Mouse (Mus musculus) liver, embryonic 11.5 days (tissue): ENCODE results near the gene Olfr588-ps1. TPM values are rescaled to one million over a fixed set of nuclear protein-coding genes. Genes with fewer than 3 reads are reported as not detected.
"Not testable (repeated sequence)": the region's sequence is repeated elsewhere in the genome, so short reads cannot be mapped to it uniquely, and the experiment has no call there.

Experiments used
- ATAC-seq: fragments of 200-750 bp; cut with Nextera tagmentation; replicated peaks from 2 replicates; pipeline ENCODE4 v1.8.0; 2017; ENCODE audit warnings: moderate number of reproducible peaks, mild to moderate bottlenecking, moderate TSS enrichment, moderate library complexity; ENCODE audit not compliant: low FRiP score
- DNase-seq: peaks from one replicate; pipeline ENCODE4 v3.0.0-alpha.2; 2017; ENCODE audit warnings: low spot score
- H3K27ac ChIP-seq: fragments of 300-500 bp; sonication (generic); 2 replicates; pipeline ENCODE4 v1.5.1; 2014; ENCODE audit warnings: mild to moderate bottlenecking, low read depth, low read length, control low read depth
- H3K27me3 ChIP-seq: fragments of 300-500 bp; sonication (generic); replicated peaks from 2 replicates; pipeline ENCODE4 v1.6.1; 2014; ENCODE audit warnings: low read length, mixed read lengths; ENCODE audit not compliant: control insufficient read depth, insufficient read depth
- H3K36me3 ChIP-seq: fragments of 300-500 bp; sonication (generic); 2 replicates; pipeline ENCODE4 v1.6.1; 2014; ENCODE audit warnings: mild to moderate bottlenecking, low read length, moderate library complexity, mixed read lengths; ENCODE audit not compliant: control insufficient read depth, insufficient read depth
- H3K4me1 ChIP-seq: fragments of 300-500 bp; sonication (generic); replicated peaks from 2 replicates; pipeline ENCODE4 v1.6.1; 2014; ENCODE audit warnings: low read length, mixed read lengths; ENCODE audit not compliant: control insufficient read depth, insufficient read depth
- H3K4me2 ChIP-seq: fragments of 300-500 bp; sonication (generic); 2 replicates; pipeline ENCODE4 v1.6.1; 2014; ENCODE audit warnings: mild to moderate bottlenecking, control low read depth, moderate library complexity
- H3K4me3 ChIP-seq: fragments of 300-500 bp; sonication (generic); 2 replicates; pipeline ENCODE4 v1.5.1; 2014; ENCODE audit warnings: low read depth, low read length, control low read depth
- H3K9ac ChIP-seq: fragments of 300-500 bp; sonication (generic); 2 replicates; pipeline ENCODE4 v1.6.1; 2014; ENCODE audit warnings: low read depth, low read length, control low read depth
- H3K9me3 ChIP-seq: fragments of 300-500 bp; sonication (generic); 2 replicates; pipeline ENCODE4 v1.6.1; 2016; ENCODE audit warnings: low read length, inconsistent platforms, mixed read lengths; ENCODE audit not compliant: control insufficient read depth
- WGBS: fragments of 180-500 bp; shearing (Covaris S2); extraction: QIAGEN DNeasy Blood & Tissue Kit; methylation state at CpG from one replicate; pipeline ENCODE4 v1.1.7; 2014; 5-methylcytosine and 5-hydroxymethylcytosine counted together
- polyA plus RNA-seq: library from polyadenylated mRNA; unstranded; fragments of >200 nt; fragmentation: Nextera tagmentation; extraction: Ambion mirVana; gene quantifications from 2 replicates; pipeline ENCODE4 v1.2.1, GENCODE M21; 2014

Olfr588-ps1 gene
- polyA plus RNA-seq: not detected in 2 replicates

DNA sequence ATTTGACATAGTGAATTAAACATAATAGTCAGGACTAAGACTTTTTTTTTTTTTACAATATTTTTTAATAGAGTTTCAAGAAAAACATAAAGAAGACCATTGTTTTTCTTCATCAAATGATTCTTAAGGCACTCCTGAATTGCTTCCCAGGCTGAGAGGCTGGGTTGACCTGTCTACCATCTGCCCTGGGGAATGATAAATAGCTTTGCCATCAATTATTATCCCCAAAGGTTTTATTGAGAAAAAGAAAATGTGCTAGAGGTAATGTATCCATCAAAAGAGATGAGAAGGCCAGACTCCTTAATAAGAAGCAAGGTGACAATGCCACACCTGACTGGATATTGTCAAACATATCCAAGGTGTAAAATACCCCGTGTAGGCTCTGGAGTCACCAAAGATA lies at the start of gene Olfr588-ps1:
Olfr588-ps1 (plus strand) TSS at position 301 of the 400 bp plus-strand sequence.
- Histone ChIP-seq H3K27me3 (no peaks in the 10 kb centered on the region), H3K4me2 (no peak within 1 kb of the TSS), H3K4me1 (no peaks in the 10 kb centered on the region), H3K9me3 (no peaks in the 10 kb centered on the region), H3K36me3 (no peaks in the 10 kb centered on the region), H3K9ac (no peak within 1 kb of the TSS), H3K27ac (no peak within 1 kb of the TSS), H3K4me3 (no peak within 1 kb of the TSS)
- WGBS: 79% methylated on average over 1 of the region's 1 CpGs
- ATAC-seq (no peak), DNase-seq (no peak)

DNA sequence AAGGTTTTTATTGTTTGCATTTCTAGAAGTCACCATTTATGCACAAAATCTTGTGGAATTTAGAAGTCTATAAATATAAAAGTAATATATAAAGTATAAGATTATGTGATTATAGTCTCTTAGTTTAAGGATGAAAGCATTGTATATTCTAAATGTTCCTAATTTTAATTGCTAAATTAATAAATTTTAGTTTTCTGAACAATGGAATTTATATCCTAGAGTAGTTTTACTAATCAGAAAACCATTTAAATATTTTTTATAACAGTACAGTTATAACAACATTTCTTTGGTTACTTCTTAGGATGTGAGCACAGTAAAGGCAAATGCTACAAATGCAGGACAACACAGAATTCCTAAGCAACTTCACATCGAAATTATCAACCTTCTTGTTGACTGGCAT lies 43.3 kb upstream of the Olfr588-ps1 start, which contains the start of gene Olfr585:
Olfr585 (plus strand) TSS at position 301 of the 400 bp plus-strand sequence.
- H3K27me3 ChIP-seq: no peaks in the 10 kb centered on the region
- H3K9me3 ChIP-seq: no peaks in the 10 kb centered on the region
- no peak within 1 kb of the TSS for H3K9ac ChIP-seq
- no peaks in the 10 kb centered on the region for H3K4me1 ChIP-seq
- ATAC-seq (no peak), DNase-seq (no peak)
- H3K4me3 ChIP-seq: no peak within 1 kb of the TSS
- H3K4me2 ChIP-seq: no peak within 1 kb of the TSS
- no peak within 1 kb of the TSS for H3K27ac ChIP-seq
- WGBS: 62% methylated on average over 1 of the region's 1 CpGs
- no peaks in the 10 kb centered on the region for H3K36me3 ChIP-seq

DNA sequence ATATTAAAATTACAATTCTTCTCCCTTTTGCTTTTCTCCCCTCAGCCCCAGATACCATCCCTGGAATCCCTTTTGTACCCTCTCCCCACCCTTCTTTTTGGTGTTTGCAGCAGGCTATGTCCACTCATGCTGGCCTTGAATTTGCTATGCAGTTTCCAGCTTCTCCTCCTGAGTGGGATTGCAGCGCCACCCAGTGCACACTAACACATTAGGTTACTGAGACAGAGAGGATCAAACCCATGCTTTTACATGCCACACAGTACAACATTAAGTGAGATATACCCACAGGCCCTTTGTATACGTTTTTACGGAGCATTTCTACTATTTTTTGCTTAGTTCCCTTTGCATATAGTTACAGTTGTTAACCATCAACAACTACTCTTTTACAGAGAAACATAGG lies 21.3 kb upstream of the Olfr588-ps1 start:
- no peaks in the 10 kb centered on the region for H3K36me3 ChIP-seq
- H3K4me3 ChIP-seq: no peak overlapping the region
- no peaks in the 10 kb centered on the region for H3K9me3 ChIP-seq
- H3K27ac ChIP-seq: no peak overlapping the region
- no peaks in the 10 kb centered on the region for H3K27me3 ChIP-seq
- ATAC-seq (no peak), DNase-seq (no peak)
- 40% methylated on average over 3 of the region's 3 CpGs for WGBS
- no peak overlapping the region for H3K4me2 ChIP-seq
- H3K9ac ChIP-seq: no peak overlapping the region
- no peaks in the 10 kb centered on the region for H3K4me1 ChIP-seq

DNA sequence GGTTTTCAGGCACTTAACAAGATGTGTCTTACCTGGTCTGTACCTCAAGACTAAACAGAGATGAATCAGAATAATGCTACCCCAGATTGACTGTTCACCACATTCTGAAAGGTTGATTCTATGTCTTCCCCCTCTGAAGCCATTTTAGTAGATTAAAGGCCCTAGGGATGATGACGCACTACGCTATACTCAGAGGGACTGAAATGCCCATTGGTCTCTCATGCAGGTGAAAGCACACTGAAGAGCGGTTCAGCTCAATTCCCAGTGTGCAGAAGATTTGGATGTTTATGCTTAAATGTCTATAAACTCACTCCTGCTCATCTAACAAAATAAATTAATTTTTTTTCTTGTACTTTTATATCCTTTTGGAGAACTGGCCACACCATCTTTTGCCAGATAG lies 15.1 kb upstream of the Olfr588-ps1 start, which contains the start of gene Olfr586:
Olfr586 (minus strand) TSS at position 101 of the 400 bp plus-strand sequence.
- no peak for DNase-seq
- Histone ChIP-seq H3K9ac (no peak within 1 kb of the TSS), H3K4me2 (no peak within 1 kb of the TSS), H3K36me3 (no peaks in the 10 kb centered on the region), H3K4me3 (no peak within 1 kb of the TSS), H3K9me3 (no peaks in the 10 kb centered on the region), H3K27me3 (no peaks in the 10 kb centered on the region), H3K27ac (no peak within 1 kb of the TSS), H3K4me1 (no peaks in the 10 kb centered on the region)
- WGBS: 86% methylated on average over 3 of the region's 3 CpGs
- no peak for ATAC-seq

DNA sequence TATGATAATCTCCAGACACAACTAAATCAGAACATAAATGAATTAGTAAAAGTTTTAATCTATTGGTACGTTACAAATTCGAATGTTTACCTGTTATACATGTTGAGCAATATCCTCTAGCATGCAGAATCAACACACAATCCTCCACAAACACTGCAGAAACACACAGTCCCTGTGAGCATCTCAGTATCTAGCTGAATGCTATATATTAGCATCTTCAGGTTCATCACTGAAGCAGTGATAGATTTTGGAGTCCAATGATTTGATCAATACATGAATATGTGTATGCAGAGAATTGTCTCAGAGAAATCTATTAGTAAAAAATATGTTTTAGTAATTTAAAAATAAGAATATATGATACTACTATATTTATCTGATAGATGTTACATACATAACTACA lies 15.6 kb downstream of the Olfr588-ps1 start, which contains the start of gene Olfr589:
Olfr589 (minus strand) TSS at position 101 of the 400 bp plus-strand sequence.
- no peak within 1 kb of the TSS for H3K9ac ChIP-seq
- H3K36me3 ChIP-seq: no peaks in the 10 kb centered on the region
- DNase-seq (no peak), ATAC-seq (no peak)
- H3K27ac ChIP-seq: no peak within 1 kb of the TSS
- no peaks in the 10 kb centered on the region for H3K9me3 ChIP-seq
- H3K4me2 ChIP-seq: no peak within 1 kb of the TSS
- WGBS: 53% methylated on average over 2 of the region's 2 CpGs
- no peaks in the 10 kb centered on the region for H3K4me1 ChIP-seq
- no peak within 1 kb of the TSS for H3K4me3 ChIP-seq
- no peaks in the 10 kb centered on the region for H3K27me3 ChIP-seq

DNA sequence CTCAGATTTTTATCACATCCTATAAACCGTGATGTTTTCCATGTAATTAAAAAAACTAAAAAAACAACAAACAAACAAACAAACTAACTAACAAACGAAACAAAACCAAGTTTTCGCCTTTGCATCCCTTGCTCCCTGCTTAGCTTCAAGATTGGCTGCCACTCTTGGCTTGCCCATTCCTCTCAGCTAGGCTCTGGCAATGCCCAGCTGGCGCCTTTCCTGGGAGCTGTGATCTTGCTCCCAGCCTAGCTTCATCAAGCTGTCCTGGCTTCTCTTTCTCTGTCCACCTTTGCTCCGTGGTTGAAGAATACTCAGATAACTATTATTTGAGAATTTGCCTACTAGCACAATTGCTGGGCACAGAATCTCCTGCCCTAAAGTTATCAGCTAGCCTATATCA lies 29.0 kb downstream of the Olfr588-ps1 start:
- Histone ChIP-seq H3K27ac (no peak overlapping the region), H3K9ac (no peak overlapping the region), H3K4me3 (no peak overlapping the region), H3K9me3 (no peaks in the 10 kb centered on the region), H3K36me3 (no peaks in the 10 kb centered on the region), H3K4me1 (no peaks in the 10 kb centered on the region), H3K4me2 (no peak overlapping the region), H3K27me3 (no peaks in the 10 kb centered on the region)
- 74% methylated on average over 5 of the region's 5 CpGs for WGBS
- ATAC-seq: no peak
- no peak for DNase-seq

DNA sequence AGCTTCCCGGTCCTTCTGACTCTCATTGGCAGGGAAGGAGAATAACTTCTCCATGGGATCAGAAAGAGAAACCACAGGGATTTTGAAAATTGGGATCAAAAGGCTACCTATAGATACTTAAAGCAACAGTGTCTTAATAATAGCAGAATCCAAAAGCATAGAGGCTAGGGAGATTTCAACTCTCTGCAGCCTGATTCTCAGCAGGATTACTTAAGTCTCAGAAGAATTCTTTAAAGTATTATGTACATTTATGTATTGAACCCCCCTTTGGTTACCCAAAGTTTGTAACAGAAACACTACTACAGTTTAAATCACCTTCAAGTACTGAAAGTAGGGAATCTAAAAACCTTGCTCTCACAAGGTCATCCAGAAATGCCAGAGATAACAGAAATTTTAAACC lies 37.6 kb downstream of the Olfr588-ps1 start, which contains the start of gene Olfr591:
Olfr591 (minus strand) TSS at position 101 of the 400 bp plus-strand sequence.
- WGBS: 78% methylated on average over 1 of the region's 1 CpGs
- ATAC-seq (no peak), DNase-seq (no peak)
- Histone ChIP-seq H3K4me2 (no peak within 1 kb of the TSS), H3K9ac (no peak within 1 kb of the TSS), H3K36me3 (no peaks in the 10 kb centered on the region), H3K4me3 (no peak within 1 kb of the TSS), H3K4me1 (no peaks in the 10 kb centered on the region), H3K9me3 (no peaks in the 10 kb centered on the region), H3K27ac (no peak within 1 kb of the TSS), H3K27me3 (no peaks in the 10 kb centered on the region)

DNA sequence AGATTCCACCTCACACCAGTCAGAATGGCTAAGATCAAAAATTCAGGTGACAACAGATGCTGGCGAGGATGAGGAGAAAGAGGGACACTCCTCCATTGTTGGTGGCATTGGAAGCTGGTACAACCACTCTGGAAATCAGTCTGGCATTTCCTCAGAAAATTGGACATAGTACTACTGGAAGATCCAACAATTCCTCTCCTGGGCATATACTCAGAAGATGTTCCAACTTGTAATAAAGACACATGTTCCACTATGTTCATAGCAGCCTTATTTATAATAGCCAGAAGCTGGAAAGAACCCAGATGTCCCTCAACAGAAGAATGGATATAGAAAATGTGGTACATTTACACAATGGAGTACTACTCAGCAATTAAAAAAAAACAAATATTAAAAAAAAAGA lies 43.8 kb downstream of the Olfr588-ps1 start, which contains the start of gene Olfr592:
Olfr592 (plus strand) TSS at position 301 of the 400 bp plus-strand sequence.
- WGBS: 73% methylated on average over 1 of the region's 1 CpGs
- not testable (repeated sequence) for ATAC-seq

More for the DNA sequence above, 43.8 kb downstream of the Olfr588-ps1 start, which contains the start of gene Olfr592:
- H3K27ac ChIP-seq, H3K4me1 ChIP-seq, H3K4me3 ChIP-seq, DNase-seq, H3K9me3 ChIP-seq, H3K36me3 ChIP-seq, H3K9ac ChIP-seq, H3K27me3 ChIP-seq, H3K4me2 ChIP-seq: not testable (repeated sequence)
